Mouse (Mus musculus): ENCODE measurements around the gene Mdm4.

GRCm38 (mm10) chr1:133025051-133025795 is 5.1 kb downstream of the Mdm4 start:
- peak; percentile 41; the same call in 1 of the 2 replicates for TF ChIP-seq CTCF (IDR thresholded peaks at IDR 0.05; ENCODE audit: borderline replicate concordance, control insufficient read depth, extremely low read depth, insufficient read depth, low read length, poor library complexity)
- TF ChIP-seq POLR2A (IDR thresholded peaks at IDR 0.05; ENCODE audit: control insufficient read depth, extremely low read depth, insufficient read depth, low read length, poor library complexity), result peak; percentile 79

Data from thymus, adult 2 months (tissue).